Mouse (Mus musculus) gastrocnemius, postnatal 36 days (tissue): Measurements from ENCODE around the gene Nppa. TPM values are rescaled to one million over a fixed set of nuclear protein-coding genes. Genes with fewer than 3 reads are reported as not detected.
"Not testable (repeated sequence)": the region's sequence is repeated elsewhere in the genome, so short reads cannot be mapped to it uniquely, and the experiment has no call there.

Source experiments
- DNase-seq, 2 experiments: peaks; one replicate each; pipeline ENCODE4 v3.0.0; 2022
- intact Hi-C: fragments of 180-260 bp; cut with DNase I; formaldehyde crosslinking; loops from one replicate; pipeline ENCODE4 v1.15.1; 2025
- total RNA-seq, 2 experiments: library from RNA; stranded (reverse); gene quantifications; 2 replicates each; pipeline ENCODE4 v1.2.3; 2021

Nppa gene
- total RNA-seq, 2 experiments from 2014 or later = not detected

- intact Hi-C loops = no loop called here
These were observed 43.6 kb downstream of the Nppa start for GRCm38 (mm10) chr4:148044113-148044512.

DNA sequence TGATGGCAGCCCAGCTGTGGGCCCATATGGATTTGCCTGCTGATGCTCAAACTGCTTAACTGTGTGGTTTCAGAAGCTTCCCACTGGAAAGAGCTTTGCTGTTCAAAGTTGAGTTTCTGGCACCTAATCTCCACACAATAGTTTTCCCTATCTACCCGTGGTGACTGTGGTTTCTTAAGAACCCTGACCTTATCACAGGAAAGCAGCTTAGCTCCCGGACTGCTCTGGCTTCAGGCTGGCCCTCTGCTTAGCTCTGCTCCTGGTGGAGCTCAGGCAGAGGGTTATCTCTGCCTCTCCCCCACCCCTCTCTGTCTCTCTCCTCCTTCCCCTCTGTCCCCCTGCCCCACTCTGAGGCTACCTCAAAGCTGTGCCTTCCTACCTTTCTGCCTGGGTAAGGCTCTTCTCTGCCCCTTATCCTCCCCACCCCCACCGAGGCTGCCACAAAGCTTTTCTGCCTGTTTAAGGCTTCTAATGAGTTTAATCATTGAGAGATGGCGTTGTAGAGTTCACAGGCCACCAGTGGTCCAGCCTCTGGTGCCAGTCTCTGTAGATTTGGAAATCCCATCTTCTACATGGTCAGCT lies 46.0 kb downstream of the Nppa start:
- no peak for DNase-seq
- intact Hi-C loops = no loop called here

More at GRCm38 (mm10) chr4:148044113-148044512, 43.6 kb downstream of the Nppa start:
- DNase-seq = no peak

DNA sequence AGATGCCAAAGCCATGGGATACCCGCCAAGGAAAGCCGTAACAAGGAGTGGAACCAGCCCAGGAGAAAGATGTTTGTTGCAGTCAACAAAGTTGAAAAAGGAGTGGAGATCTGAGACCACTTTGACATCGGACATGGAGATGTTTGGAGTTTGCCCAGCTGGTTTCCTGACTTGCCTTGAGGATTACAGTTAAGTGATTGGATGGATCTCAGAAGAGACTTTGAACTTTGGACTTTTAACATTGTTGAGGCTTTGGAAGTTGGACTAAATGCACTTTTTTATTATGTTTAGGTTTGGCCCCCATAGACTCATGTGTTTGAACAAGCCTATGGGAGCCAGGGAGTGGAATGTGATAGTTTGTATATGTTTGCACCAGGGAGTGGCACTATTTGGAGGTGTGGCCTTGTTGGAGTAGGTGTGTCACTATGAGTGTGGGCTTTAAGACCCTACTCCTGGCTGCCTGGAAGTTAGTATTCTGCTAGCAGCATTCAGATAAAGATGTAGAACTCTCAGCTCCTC lies 49.9 kb downstream of the Nppa start:
- intact Hi-C loops, DNase-seq: not testable (repeated sequence)

DNA sequence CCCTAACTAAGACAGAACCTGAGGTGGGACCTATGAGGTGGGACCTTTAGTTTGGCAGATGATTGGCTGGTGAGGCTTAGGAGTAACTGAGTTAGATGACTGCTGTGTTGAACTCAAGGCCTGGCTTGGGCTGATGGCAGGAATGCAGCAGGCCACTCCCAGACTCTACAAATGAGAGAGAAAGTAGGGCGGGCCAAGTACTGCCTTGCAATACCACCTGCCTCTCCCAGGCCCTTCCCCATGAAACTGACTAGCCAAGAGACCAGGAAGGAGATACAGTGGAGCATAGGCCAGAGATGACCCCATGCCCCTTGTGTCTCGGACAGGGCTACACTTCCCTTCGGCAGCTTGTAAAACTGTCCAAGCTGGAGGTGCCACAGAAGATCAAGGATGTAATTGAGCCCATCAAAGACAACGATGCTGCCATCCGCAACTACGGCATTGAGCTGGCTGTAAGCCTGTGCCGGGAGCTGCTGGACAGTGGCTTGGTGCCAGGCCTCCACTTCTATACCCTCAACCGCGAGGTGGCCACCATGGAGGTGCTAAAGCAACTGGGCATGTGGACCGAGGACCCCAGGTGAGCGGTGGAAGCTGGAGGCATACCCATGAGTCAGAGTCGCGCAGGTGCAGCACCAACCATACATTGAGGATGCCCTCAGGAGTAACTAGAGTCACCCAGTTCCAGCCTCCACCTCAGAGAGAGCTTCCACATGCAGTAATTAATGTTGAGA lies 50.7 kb downstream of the Nppa start:
- DNase-seq = no peak
- intact Hi-C loops = no loop called here

Other genes with a start within 250 kb of the Nppa start
- under 1 TPM; 0.74 to 0.87 TPM for gene Zfp984, start 190.9 kb upstream of the Nppa start, total RNA-seq
- 1 to 10 TPM; 7.1 to 7.9 TPM for gene Zfp933, start 152.4 kb upstream of the Nppa start, total RNA-seq
- gene Miip, start 131.9 kb upstream of the Nppa start, total RNA-seq = 1 to 10 TPM; 4.0 to 6.3 TPM
- 1 to 10 TPM; 3.8 to 5.8 TPM for gene Fv1, start 131.7 kb upstream of the Nppa start, total RNA-seq
- 100 to 1,000 TPM; 406 to 426 TPM for gene Mfn2, start 96.0 kb upstream of the Nppa start, total RNA-seq
- gene Plod1, start 64.0 kb upstream of the Nppa start, total RNA-seq = 10 to 100 TPM; 21.8 to 25.6 TPM
- gene 2510039O18Rik, start 59.8 kb upstream of the Nppa start, total RNA-seq = 10 to 100 TPM; 17.9 to 21.4 TPM
- not detected for gene Nppb, start 14.9 kb upstream of the Nppa start, total RNA-seq
- gene Clcn6, start 38.1 kb downstream of the Nppa start, total RNA-seq = 1 to 10 TPM; 3.9 to 4.6 TPM
- gene Mthfr, start 38.4 kb downstream of the Nppa start, total RNA-seq = 1 to 10 TPM; 5.6 to 9.6 TPM
- 10 to 100 TPM in 1 of 2 experiments, 1 to 10 TPM in 1; 9.8 to 11.4 TPM for gene Agtrap, start 87.3 kb downstream of the Nppa start, total RNA-seq
- 10 to 100 TPM; 10.9 to 12.6 TPM for gene Mad2l2, start 129.7 kb downstream of the Nppa start, total RNA-seq
- gene Draxin, start 130.0 kb downstream of the Nppa start, total RNA-seq = under 1 TPM in 1 of 2 experiments, not detected in 1; 0.10 TPM
- 10 to 100 TPM; 32.7 to 33.5 TPM for gene Fbxo6, start 151.4 kb downstream of the Nppa start, total RNA-seq
- 1 to 10 TPM; 6.3 to 9.1 TPM for gene Fbxo44, start 159.8 kb downstream of the Nppa start, total RNA-seq
- not detected for gene Fbxo2, start 159.9 kb downstream of the Nppa start, total RNA-seq